Mouse (Mus musculus): Measurements from ENCODE around the gene Phlda3. TPM values are rescaled to one million over a fixed set of nuclear protein-coding genes. Genes with fewer than 3 reads are reported as not detected.

Phlda3 gene
- polyA plus RNA-seq, 1 experiment from 2014 or later, result 78.4 TPM

DNA sequence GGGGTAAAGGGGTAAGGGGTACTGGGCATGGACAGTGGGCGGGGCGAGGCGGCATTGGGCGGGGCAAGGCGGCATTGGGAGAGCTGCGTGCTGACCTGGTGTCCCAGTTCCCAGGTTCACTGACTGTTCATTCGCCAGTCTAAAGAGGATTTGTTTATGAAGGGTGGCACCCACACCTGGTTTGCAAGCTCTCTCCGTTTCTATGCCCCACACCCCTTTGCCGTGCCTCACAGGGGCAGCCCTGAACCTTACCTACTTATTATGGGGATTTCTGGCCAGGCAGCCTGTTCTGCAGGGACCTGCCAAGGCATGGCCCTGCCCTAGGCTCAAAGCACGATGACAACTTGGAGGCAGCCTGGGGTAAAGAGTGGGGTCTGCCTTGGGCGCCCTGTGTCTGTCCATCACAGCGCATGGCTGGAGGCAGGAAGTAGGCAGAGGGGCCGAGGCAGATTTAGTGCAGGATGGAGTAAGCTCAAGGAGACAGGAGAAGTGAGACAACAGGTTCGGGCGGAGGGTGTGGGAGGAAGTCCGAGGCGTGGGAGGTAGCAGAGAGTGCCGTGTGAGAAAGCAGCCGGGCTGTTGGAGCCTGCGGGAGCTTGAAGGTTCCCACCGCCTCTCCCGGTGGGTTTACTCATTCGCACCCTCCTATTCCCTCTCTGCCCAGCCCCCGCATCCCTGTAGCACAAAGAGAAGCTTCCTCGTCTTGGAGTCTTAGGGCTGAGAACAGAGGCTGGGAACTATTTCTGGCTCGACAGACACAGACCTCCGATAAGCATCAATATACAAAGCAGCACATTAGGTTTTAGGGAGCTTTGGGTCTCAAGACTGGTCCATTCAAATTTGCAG, 27.7 kb downstream of the Phlda3 start:
- 6% methylated on average over 27 of the region's 27 CpGs for WGBS
- Histone ChIP-seq H3K9me3 (replicated peaks; ENCODE audit: low read length) (no peaks in the 10 kb centered on the region), H3K27me3 (ENCODE audit: insufficient read depth, low read length) (no peaks in the 10 kb centered on the region), H3K36me3 (ENCODE audit: insufficient read depth, low read length) (no peaks in the 10 kb centered on the region), H3K4me2 (ENCODE audit: low read length) (peak overlapping the region; percentile 57), H3K27ac (peak overlapping the region; percentile 67), H3K9ac (ENCODE audit: low read depth, low read length) (0 out of 2 replicates have a peak overlapping the region, but pooled peaks have one; percentile 6), H3K4me3 (replicated peaks; ENCODE audit: low read depth, low read length) (peak overlapping the region; percentile 13; the same call in 1 of the 2 replicates), H3K4me1 (replicated peaks; ENCODE audit: insufficient read depth, low read length) (0 out of 2 replicates have a peak, but pooled peaks cover 2% of the 10 kb centered on the region)
- TF ChIP-seq CTCF (IDR thresholded peaks at IDR 0.05; ENCODE audit: low read depth), result no peak
- ATAC-seq (replicated peaks; ENCODE audit: low FRiP score, low read depth) (peak; percentile 64), DNase-seq (ENCODE audit: low spot score) (peak; percentile 89)

DNA sequence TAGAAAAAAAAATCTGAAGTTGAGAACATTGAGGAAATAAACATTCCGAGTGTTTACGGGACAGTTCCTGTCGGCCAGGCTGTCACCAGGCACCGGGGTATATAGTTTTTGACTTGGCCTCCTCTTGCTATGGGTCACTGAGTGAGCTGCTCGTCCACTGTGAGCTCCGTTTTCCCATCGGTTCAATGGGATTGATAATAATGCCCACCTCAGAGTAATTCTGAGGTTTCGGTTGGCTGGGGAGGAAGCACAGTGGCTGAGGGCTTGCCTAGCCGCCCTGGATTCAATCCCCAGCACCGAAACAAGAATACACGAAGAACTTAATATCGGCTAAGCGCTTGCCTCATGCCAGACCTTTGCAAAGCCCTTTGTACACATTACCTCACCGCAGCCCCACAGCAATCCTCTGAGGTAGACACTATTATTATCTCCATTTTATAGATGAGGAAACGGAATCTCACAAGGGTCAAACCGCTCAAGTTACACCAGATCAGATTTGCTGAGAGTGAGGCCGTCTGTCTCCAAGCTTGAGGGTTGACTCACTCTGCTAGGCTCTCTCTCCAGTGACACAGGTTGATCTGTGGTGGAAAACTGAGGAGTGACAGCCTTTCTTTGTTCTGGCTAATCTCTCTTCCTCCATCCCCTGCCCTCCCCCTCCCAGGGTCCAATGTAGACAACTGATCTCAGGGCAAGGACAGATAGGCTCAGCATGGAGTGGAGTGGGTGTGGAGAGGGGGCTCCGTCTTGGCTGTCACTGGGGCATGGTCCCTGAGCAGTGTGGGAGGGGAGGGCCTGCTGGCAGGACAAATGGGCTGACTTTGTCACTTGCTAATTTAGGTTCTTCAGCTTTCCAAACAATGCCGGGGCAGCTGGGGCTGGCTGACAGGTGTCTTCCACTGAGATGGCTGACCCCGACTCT, 28.6 kb downstream of the Phlda3 start:
- ATAC-seq (replicated peaks; ENCODE audit: low FRiP score, low read depth) (peak; percentile 47), DNase-seq (ENCODE audit: low spot score) (peak; percentile 60)
- peak overlapping the region; percentile 57 for H3K4me2 ChIP-seq (ENCODE audit: low read length)
- no peak overlapping the region for H3K9ac ChIP-seq (ENCODE audit: low read depth, low read length)
- H3K4me1 ChIP-seq (replicated peaks; ENCODE audit: insufficient read depth, low read length), result no peaks in the 10 kb centered on the region
- TF ChIP-seq CTCF (IDR thresholded peaks at IDR 0.05; ENCODE audit: low read depth), result no peak
- H3K4me3 ChIP-seq (replicated peaks; ENCODE audit: low read depth, low read length), result peak overlapping the region; percentile 13; the same call in 1 of the 2 replicates
- WGBS, result 12% methylated on average over 20 of the region's 20 CpGs
- no peaks in the 10 kb centered on the region for H3K9me3 ChIP-seq (replicated peaks; ENCODE audit: low read length)
- no peaks in the 10 kb centered on the region for H3K27me3 ChIP-seq (ENCODE audit: insufficient read depth, low read length)
- no peaks in the 10 kb centered on the region for H3K36me3 ChIP-seq (ENCODE audit: insufficient read depth, low read length)
- peak overlapping the region; percentile 67 for H3K27ac ChIP-seq

DNA sequence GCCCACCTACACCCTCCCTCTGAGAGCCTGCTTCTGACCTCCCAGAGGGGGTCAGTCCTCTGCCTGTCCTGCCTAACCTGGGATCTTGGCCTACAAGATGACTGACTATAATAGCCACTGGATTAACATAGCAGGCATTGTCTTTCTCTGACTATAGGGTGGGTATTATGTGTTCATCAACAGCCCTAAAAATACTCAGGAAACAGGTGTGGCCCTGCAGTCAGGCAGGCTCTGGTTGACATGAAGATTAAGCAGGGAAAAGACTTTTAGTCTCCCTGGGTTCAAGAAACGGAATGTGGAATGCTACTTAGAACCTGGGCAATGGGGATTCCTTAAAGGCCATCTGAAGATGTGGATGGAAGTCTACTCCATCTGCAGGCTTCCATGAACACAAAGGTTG, 32.6 kb downstream of the Phlda3 start:
- 86% methylated on average over 1 of the region's 1 CpGs for WGBS
- peaks cover 8% of the 10 kb centered on the region for H3K4me1 ChIP-seq (replicated peaks; ENCODE audit: insufficient read depth, low read length)
- H3K27ac ChIP-seq, result no peak overlapping the region
- no peak overlapping the region for H3K9ac ChIP-seq (ENCODE audit: low read depth, low read length)
- TF ChIP-seq CTCF (IDR thresholded peaks at IDR 0.05; ENCODE audit: low read depth), result no peak
- ATAC-seq (replicated peaks; ENCODE audit: low FRiP score, low read depth) (no peak), DNase-seq (ENCODE audit: low spot score) (no peak)
- H3K36me3 ChIP-seq (ENCODE audit: insufficient read depth, low read length), result no peaks in the 10 kb centered on the region
- no peaks in the 10 kb centered on the region for H3K27me3 ChIP-seq (ENCODE audit: insufficient read depth, low read length)
- H3K4me2 ChIP-seq (ENCODE audit: low read length), result no peak overlapping the region
- H3K9me3 ChIP-seq (replicated peaks; ENCODE audit: low read length), result no peaks in the 10 kb centered on the region
- H3K4me3 ChIP-seq (replicated peaks; ENCODE audit: low read depth, low read length), result no peak overlapping the region

DNA sequence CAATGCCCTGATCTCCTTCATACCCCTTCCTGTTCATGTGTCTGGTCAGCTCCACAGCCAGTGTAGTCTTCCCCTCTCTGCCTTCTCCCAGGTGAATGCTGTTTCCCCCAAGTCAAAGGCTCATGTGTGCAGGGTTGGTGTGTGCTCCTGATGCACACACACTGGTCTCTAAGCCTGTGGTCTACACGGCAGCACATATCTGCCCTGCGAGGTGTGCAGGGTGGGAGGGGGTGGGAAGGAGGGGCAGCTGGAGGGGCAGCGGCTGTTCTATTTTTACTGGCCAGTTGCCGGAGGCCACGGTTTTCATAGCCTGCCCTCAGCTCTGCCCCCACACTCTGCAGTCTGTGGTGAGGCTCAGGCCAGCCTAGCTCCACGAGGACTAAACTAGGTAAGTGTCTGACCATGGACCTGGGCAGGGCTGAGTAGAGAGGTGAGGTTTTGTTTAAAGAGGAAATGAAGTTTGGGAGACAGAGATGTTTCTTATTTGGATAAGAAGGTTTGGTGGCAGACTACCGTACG, 33.2 kb downstream of the Phlda3 start:
- Histone ChIP-seq H3K4me2 (ENCODE audit: low read length) (no peak overlapping the region), H3K9ac (ENCODE audit: low read depth, low read length) (no peak overlapping the region), H3K36me3 (ENCODE audit: insufficient read depth, low read length) (no peaks in the 10 kb centered on the region), H3K27me3 (ENCODE audit: insufficient read depth, low read length) (no peaks in the 10 kb centered on the region), H3K9me3 (replicated peaks; ENCODE audit: low read length) (no peaks in the 10 kb centered on the region), H3K4me3 (replicated peaks; ENCODE audit: low read depth, low read length) (no peak overlapping the region), H3K4me1 (replicated peaks; ENCODE audit: insufficient read depth, low read length) (peaks cover 8% of the 10 kb centered on the region), H3K27ac (no peak overlapping the region)
- no peak for TF ChIP-seq CTCF (IDR thresholded peaks at IDR 0.05; ENCODE audit: low read depth)
- no peak for ATAC-seq (replicated peaks; ENCODE audit: low FRiP score, low read depth)
- WGBS, result 27% methylated on average over 8 of the region's 8 CpGs
- no peak for DNase-seq (ENCODE audit: low spot score)

DNA sequence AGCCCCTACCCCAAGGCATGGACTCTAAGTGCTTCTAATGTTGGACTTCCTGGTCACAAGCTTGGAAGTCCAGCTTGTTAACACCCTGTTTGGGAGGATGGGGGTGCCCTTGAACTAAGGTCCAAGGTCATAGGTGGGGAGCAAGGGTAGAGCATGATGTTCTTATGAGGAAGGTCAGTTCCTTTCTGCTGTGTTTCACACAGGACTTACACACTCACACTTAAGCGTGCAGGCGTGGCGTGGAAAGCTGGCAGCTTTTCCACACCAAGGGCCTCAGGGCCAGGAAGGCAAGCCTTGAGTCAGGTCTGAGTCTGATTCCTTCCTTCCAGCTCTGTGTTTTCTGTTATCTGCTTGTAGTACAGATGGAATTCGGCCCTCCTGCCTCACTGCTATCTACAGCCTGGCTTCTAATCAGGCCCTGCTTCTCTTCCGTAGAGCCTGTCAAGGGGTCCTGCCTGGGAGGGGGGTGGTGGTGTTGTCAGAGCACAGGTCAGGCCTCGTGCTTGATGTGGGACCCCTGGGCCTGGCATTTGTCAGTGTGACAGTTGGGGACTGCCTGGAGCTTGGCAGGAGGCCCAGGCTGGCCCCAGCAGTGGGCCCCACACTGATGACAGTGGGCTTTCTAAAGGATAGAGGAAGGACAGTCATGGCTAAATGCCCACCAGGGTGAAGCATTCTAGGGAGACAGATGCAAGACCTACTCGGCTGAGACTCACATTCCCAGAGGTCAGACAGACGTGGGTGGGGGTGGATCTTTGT, 34.5 kb downstream of the Phlda3 start:
- DNase-seq (ENCODE audit: low spot score) (no peak), ATAC-seq (replicated peaks; ENCODE audit: low FRiP score, low read depth) (0 out of 2 replicates have a peak, but pooled peaks have one; percentile 47)
- Histone ChIP-seq H3K9me3 (replicated peaks; ENCODE audit: low read length) (no peaks in the 10 kb centered on the region), H3K4me2 (ENCODE audit: low read length) (no peak overlapping the region), H3K36me3 (ENCODE audit: insufficient read depth, low read length) (no peaks in the 10 kb centered on the region), H3K9ac (ENCODE audit: low read depth, low read length) (no peak overlapping the region), H3K4me1 (replicated peaks; ENCODE audit: insufficient read depth, low read length) (peaks cover 8% of the 10 kb centered on the region), H3K27ac (no peak overlapping the region), H3K4me3 (replicated peaks; ENCODE audit: low read depth, low read length) (no peak overlapping the region), H3K27me3 (ENCODE audit: insufficient read depth, low read length) (no peaks in the 10 kb centered on the region)
- TF ChIP-seq CTCF (IDR thresholded peaks at IDR 0.05; ENCODE audit: low read depth), result no peak
- whole genome bisulfite sequencing, result 43% methylated on average over 8 of the region's 8 CpGs

Data from kidney, postnatal 0 days (tissue).